Mouse (Mus musculus): ENCODE measurements around the gene Sh2b1.

The Sh2b1 gene

DNA sequence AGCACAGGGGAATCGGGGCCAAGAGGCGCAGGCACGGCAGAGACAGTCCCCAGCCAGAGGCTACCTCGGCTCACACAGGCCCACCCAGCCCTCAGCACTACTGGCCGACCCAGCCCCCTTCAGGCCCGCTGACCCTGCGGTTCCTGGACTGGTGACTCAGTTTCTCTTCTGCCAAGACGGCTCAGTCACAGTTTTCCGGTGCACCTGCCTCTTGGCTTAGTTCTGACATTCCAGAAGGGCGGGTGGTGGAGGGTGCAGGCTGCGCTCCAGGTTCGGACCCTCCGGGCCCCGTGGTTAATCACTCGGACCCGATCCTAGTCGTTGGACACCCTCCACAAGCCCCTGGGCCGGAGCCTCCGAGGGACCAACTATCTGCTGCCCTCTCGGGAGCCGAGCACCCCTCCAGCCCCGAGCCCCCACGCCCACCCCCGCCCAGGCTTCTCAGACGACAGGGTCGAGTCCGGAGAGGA is 703 bp downstream of the Sh2b1 start:
- DNase-seq (ENCODE audit: low spot score in 2 of 2): no peak

DNA sequence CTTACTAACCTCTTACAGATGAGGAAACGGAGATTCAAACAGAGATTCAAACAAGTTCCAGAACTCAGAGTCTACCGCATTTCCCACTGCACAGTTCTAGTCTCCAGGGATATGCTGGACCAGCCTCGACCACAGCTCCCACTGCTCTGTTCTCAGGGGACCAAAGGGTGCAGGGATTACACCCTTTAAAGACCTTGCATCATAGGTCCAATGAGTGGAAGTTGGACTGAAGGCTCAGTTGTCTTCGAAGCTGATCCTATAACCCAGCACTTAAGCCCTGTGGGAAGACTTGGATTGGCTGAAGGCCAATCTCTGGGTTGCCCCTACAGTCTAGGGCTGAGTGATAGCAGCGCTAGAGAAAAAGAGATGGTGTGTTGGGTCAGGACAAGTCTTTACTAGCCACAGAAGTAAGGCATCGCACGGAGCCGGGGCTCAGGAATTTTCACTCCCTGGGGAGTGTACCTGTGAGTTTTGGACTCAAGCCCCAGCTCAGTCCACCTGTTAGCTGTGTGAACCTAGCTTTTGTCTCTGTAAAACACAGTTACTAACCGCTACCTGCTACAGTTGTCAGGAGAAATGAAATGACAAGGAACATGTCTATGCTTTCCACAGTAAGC is 1.6 kb downstream of the Sh2b1 start:
- no peak for DNase-seq (ENCODE audit: low spot score in 2 of 2)

DNA sequence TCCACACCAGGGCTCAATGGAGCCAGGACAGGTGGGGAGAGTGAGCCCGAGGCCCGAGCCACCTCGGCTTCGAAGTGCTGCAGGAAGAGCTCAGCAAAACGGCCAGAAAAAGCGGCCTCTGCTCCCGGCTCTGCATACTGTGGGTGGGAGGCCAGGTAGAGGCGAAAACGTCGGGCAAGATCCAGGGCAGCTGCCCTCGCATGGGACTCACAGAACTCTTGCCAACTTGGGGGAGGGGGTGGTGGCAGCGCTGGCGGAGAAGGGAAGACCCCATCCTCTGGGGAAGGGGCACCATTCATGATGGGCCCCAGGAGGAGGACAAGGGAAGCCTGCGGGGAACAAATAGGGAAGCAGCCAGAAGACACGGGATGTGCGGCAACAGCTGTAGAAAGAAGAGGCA is 2.5 kb downstream of the Sh2b1 start:
- DNase-seq (ENCODE audit: low spot score in 2 of 2): no peak

DNA sequence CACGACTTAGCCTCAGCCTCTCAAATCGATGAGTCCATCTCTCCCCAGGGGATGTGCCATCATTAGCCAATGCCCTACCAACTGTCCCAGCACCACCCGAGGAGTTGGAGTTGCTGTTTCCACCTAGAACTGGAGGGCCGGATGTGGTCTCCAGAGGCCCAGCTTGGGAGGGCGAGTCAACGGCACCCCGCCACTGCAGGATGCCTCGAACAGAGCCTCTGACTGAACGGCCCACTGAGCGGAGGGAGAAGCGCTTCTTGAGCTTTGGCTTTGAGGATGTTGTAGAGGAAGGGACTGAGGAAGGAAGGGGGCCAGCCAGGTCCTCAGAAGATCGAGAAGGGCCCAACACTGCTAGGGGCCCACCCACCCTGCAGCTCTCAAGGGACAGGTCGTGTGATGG is 2.9 kb downstream of the Sh2b1 start:
- no peak for DNase-seq (ENCODE audit: low spot score in 2 of 2)

DNA sequence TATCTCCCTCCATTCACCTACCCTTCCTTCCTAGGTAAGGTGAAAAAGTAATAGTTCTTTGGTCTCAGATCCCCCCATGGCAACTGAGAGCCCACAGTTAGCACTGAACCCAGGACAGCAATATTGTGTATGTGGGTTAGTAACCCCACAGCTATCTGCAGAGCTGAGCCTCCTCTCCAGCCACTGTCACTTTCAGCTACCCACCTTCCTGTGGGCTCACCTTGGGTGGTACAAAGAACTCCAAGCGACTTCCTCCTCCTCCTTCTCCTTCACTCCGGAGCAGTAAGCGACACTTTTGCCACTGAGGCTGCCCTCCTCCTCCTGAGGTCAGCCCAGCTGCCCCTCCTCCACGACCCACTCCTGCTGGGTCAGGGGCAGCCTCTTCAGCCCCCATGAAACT is 3.4 kb downstream of the Sh2b1 start:
- DNase-seq (ENCODE audit: low spot score in 2 of 2): no peak

DNA sequence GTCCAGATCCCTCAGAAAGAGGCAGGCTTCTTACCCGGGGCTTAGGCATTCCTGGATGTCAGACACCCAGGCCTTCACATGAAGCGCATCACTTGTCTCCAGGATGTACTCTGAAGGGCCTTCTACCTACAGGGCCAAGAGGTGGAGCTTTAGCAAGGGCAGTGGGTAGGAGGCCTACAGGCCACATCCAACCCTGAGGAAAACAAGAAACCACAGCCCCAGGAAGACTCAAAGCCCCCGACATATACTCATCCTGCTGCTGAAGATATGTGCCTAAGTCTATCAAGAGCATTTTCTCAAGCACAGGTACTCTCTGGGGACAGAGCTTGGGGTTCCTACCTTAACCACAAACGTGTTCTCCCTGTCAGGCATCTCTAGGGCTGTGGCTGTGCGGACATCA is 3.9 kb downstream of the Sh2b1 start:
- no peak for DNase-seq (ENCODE audit: low spot score in 2 of 2)

DNA sequence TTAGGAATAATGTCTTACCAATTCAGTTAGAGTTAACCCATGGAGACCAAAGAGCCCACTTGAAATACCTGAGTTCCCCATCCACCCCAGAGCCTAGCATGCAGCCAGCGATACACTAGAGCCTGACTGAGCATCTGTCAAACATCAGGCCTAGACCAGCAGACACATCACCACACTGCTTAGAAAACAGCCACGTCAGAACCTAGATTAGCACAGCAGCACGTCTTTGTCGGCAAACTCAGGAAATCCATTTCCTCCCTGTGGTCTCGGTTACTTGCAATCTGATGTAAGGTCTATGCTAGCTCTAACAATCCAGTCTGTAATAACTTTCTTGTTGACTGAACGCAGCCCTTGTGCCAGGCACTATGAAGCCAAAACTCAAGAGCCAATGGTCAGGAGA is 5.1 kb downstream of the Sh2b1 start:
- no peak for DNase-seq (ENCODE audit: low spot score in 2 of 2)

DNA sequence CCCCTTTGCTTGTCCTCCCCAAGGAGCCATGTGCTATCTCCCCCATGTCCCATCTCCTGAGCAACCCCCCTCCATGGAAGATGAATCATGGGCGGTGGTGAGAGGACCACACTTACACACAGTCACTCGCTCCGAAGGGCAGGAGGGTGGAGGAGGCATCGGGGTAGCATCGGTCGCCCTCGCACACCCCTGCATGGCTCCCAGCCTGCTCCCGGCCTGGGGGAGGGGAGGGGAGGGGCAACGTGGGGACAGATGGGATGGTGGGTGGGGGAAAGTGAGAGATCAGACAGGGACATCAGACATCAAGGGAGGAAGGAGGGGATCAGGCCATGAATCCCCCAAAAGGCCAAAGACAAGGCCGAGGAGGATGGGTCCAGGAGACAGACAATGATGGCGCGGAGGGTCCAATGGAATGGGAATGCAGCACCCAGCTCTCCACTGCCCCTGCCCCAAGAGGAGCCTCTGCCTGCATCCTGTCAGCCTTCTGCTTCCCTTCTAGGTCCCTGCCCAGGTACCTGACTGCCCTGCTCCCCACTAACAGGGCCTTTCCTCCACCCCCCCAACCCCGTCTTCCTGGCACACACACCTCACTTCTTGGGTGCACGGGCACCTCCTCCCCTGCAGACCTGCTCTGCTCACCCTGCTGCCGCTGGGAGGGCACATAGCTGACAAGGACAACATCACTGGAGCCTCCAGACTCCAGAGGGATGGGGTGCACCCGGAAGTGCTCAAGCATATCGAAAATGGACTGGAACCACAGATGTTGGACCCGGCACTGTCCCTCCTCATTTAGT is 7.2 kb downstream of the Sh2b1 start:
- DNase-seq (ENCODE audit: low spot score in 2 of 2): no peak

DNA sequence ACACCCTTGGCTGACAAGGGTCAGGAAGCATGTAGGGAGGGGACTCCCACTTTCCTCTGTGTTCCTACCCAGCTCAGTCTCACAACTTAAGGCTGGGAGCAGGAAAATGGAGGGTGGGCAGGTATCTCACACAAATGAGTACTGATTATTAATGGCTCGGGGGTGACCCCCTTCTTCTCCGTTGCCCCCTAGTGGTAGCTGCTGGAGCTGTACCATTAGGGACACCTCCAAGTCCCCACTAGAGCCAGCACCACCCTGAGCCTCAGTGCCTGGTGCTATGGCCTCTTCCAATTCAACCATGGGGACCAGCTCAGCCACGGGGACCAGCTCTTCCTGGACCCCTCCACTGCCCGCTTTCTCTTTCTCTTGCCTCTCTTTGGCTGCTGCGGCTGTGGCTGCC is 8.0 kb downstream of the Sh2b1 start:
- peak; percentile 47 to 75 for DNase-seq (ENCODE audit: low spot score in 2 of 2)

DNA sequence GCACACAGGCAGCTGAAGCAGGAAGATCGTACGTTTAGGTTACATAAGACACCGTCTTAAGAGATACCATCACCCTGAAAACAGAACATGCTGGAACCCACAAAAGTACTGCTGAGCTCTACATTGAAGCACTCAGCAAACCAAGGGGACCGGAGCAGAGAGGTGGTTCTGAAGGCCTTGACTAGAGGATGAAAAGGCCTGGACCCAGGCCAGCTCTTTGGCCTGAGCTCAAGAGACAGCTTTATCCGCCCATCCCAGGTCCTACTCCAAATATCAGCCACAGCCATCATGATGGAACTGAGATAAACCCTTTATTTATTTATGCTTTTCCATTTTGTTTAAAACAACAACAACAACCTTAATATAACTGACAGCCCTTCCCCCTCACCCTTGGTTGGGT is 8.5 kb downstream of the Sh2b1 start:
- DNase-seq (ENCODE audit: low spot score in 2 of 2): no peak

DNA sequence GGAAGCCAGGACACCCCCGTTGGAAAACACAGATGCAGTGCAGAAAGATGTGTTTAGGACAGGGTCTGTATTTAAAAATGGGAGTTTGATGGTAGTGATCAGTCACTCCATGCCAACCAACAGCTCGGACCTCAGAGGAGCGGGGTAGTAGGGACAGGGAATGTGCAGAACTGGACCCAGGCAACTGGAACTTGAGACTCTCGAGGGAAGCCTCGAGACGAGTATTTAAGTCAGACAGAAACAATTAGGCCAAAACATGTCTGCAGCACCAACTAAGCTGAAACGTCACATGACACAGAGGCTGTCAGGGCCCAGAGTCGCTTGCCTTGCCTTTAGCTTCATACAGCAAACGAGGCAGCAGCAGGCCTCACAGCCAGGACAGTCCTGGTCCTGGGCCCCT is 9.1 kb downstream of the Sh2b1 start:
- DNase-seq (ENCODE audit: low spot score in 2 of 2): no peak

DNA sequence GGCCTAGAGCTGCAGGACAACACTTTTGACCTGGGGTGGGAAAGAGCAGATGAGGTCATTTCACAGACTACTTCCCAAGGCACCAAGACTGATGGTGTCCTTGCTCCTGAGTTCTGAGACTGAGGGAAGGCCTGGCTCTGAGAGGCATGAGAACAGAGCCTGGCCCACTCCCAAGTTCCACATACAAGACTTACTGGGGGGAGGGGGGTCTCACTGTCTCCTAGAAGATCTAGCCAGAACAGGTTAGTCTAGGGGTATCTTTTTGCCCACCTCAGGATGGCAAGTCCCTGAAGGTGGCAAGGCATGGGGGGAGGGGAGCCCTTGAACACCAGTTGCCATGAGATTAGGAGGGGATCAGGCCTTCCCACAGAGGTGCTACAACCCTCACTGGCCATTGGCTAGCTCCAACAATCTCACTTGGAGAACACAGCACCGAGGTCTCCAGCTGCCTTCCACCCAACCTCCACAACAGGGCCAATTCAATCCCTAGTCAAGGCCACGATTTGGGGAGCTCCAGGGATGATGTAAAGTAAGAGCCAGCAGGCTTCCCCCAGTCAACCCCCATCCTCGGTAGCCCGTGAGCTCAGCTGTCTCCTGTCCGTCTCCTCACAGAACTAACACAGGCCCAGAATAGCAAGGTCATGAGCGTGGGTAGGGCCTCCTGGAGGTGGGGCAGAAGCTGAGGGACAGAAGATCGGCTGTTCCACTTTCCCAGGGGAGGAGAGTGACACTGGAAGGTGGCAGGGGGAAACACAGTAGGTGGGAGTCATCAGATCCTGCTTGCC is 9.8 kb downstream of the Sh2b1 start:
- no peak for DNase-seq (ENCODE audit: low spot score in 2 of 2)

DNA sequence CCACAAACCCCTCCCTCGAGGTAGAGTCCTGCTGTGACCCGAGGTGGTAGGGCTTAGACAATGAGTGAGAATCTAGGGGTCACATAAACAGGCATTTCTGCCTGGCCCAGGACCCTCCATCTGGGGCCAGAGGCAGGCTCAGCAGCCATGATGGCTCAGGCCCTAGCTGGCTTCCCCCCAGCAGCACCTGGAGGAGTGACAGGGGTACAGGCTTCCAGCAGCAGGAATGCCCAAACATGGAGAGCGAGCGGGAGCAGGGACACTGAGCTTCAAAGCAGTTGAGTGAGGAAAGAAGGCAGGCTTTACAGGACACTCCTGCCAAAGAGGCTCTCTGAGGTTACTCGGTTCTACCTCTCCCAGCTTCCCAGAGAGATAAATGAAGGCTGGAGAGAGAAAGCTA is 10.4 kb downstream of the Sh2b1 start:
- no peak for DNase-seq (ENCODE audit: low spot score in 2 of 2)

DNA sequence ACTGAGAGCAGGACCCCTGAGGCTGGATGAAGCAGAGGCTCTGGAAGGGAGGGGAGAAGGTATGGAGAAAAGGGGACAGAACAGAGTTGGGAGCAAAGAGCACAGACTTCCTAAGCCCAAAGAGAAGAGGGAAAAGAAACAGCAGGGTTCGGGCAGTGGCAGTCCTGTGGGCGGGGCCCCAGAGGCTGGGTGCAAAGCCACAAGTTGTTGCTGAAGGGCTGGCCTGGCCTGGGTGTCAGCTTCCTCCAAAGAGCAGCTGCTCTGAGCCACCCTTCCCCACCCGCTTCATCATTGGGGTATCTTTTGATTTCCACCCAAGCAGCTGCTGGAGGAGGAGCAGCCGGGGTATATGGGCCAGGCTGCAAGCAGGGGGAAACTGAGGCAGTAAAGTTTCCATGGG is 11.1 kb downstream of the Sh2b1 start:
- DNase-seq (ENCODE audit: low spot score in 2 of 2): no peak

DNA sequence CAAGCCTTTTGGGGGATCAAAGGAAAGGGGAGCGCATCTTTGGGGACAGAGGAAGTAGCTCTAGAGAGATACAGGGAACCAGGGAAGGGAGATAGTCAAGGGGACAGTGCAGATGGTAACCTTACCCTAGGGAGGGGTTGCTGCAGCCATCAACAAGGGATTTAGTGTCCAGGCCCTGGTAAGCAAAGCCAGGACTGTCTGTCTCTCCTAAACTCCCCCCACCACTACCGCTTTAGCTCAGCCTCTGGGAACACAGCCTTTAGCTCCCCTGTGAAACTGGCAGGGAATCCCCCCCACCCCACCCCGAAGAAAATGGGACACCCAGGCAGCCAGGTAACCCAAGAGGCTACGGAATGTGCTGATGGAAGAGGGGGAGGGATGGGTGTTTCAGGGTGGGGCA is 11.7 kb downstream of the Sh2b1 start:
- no peak for DNase-seq (ENCODE audit: low spot score in 2 of 2)

DNA sequence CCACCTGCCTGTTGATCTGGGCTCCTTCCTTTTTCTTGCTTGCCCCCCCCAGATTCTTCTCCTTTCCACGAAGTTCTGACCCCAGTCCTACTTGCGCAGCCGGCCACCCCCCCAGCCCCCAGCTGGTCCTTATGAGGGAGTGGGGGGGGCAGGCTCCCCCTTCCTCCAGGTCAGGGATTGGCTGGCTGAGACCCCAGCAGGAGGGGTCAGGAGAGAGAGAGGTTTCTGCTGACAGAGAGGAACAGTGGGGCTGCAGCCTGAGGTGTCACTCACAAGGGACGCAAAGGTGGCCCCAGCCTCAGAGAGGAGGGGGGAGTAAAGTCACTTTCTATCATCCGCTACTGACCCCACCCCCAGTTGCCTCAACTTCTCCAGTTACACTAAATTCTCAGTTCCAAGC is 12.2 kb downstream of the Sh2b1 start, which contains the start of gene Atp2a1:
Atp2a1 (minus strand) TSS at position 105 of the 400 bp plus-strand sequence.
- no peak for DNase-seq (ENCODE audit: low spot score in 2 of 2)

DNA sequence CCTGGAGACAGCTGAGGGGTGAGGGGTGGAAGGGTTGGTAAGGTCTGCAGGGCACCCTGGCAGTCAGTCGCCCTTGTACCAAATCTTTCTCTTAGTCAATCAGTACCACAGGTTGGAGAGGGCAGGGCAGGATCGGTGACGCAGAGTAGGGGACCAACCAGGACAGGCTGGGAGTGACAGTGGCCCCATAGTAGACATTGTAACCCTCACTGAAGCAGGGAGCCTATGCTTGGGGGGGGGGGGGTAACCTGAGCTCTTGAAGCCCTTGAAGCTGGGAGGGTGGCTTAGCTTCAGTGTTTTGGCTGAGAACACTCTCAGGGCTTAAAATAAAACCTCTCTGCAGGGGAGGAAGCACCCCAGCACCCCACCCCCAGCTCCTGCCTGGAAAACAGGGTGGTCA is 13.6 kb downstream of the Sh2b1 start:
- DNase-seq (ENCODE audit: low spot score in 2 of 2): no peak

DNA sequence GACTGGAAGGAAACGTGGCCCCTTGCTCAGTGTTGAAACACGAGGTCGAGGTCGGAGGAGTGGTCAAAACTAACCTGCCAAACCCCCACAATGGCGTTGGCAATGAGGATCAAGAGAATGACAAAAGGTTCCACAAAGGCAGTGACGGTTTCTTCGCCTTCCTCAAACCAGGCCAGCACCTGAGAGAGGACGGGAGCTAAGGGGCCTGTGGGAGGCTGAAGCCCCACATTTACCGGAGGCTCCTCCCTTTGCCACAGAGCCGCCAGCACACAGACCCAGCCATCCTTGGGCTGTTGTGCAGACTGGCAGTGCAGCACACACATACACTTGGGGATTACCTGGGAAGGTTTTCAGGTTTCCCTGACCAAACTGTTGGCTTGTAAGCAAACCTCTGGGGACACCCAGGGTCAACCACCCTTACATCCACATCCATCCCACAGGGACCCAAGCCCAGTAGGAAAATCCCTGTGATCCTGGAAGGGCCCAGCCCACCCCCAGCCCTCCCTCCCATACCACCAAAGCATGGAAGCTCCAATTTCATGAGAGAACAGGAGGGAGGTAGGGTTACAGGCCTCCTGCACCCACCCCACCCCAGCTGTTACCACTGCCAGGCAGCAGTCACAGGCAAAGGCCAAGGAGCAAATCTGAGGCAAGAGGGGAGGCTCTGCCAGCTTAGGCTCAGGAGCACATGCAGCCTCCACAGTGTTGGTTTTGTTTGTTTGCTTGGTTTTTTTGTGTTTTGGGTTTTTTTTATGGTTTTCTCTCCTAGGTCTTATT is 14.4 kb downstream of the Sh2b1 start:
- no peak for DNase-seq (ENCODE audit: low spot score in 2 of 2)

DNA sequence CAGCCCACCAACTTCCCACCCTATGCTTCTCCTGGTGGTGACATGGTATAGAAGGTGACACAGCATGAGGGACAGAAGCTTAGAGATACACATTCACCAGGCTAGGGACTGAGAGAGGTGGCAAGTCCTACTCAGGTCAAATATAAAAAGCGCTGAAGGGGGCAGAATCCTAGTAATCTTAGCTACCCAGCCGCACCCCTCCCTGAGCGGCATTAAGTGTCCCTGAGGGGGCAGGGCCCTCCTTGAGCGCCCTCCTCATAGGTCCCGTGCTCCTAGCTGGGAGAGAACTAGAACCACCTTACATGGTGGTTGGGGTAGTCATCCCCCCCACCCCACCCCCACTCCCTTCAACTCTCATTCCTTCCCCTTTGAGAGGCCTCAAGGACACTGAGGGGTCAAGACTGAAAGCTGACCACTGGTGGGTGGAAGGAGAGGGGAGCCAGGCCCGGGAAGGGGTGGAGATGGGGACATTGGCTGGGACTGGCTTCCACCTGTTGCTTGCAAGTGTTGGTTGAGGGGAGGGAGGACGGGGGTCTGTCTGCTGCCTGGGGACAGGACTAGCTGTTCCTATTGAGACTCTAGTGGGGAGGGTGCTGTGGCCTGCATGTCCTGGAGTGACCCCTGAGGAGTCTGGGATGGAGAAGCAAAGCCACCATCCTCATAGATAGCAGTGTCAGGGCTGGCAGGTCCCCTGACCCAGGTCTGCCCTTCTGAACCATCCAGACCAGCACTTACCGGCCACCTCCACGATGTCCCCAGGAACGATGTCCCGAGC is 16.2 kb downstream of the Sh2b1 start:
- DNase-seq (ENCODE audit: low spot score in 2 of 2): no peak

DNA sequence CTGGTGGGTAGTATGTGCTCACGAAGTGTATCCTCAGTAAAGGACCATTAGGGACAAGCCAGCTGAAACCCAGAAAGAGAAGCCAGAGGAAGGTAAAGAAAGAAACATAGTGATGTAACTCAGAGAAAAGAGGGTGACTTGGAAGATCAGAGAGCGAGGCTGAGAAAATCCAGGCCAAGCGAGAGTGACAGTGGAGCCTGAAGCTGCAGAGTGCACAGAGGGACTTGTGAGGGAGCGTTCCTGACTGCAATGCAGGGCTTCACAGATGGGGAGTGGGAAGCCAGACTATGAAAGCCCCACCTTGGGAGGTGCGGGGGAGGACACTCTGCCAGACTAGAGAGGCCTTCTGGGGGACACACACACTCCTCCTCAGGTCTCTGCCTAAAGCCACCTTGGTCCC is 17.0 kb downstream of the Sh2b1 start:
- DNase-seq (ENCODE audit: low spot score in 2 of 2): no peak
